Mouse (Mus musculus): Measurements from ENCODE around the gene Def8.
"Not testable (repeated sequence)": the region's sequence is repeated elsewhere in the genome, so short reads cannot be mapped to it uniquely, and the experiment has no call there.

Def8 gene

DNA sequence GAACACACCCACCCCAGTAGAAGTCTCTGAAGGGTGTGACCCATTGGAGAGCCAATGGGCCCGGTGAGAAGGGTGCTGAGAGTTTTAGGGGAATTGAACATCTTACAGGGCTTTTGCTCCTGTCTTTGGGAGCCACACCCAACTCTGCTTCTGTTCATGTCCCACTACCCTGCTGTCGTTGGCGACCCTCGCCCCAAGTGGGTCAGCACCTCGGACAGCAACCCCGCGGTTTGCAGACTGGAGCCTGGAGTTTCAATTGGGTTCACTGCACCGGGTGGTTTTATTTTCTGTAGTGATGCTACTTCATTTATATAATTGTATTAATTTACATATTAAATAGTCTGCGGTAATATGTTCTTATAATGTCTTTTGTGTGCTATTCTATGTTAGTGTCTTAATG, 9.1 kb upstream of the Def8 start:
- DNase-seq (ENCODE audit: low spot score in 2 of 2) = no peak

DNA sequence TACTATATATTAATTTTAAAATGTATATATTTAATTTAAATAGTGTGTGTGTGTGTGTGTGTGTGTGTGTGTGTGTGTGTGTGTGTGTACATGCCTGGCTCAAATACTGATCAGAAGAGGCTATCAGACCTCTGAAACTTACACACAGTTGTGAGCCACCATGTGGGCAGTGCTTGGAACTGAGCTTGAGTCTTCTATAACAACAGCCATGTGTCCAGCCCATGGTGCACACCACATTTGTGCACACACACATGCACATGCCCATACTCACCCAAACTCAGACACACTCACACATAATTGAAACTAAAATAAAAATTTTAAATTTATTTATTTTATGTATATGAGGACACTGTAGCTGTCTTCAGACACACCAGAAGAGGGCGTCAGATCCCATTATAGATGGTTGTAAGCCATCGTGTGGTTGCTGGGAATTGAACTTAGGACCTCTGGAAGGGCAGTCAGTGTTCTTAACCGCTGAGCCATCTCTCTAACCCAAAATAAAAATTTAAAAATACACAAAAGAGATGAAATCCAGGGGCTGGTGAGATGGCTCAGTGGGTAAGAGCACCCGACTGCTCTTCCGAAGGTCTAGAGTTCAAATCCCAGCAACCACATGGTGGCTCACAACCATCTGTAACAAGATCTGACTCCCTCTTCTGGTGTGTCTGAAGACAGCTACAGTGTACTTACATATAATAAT, 8.2 kb upstream of the Def8 start:
- DNase-seq (ENCODE audit: low spot score in 2 of 2) = not testable (repeated sequence)

DNA sequence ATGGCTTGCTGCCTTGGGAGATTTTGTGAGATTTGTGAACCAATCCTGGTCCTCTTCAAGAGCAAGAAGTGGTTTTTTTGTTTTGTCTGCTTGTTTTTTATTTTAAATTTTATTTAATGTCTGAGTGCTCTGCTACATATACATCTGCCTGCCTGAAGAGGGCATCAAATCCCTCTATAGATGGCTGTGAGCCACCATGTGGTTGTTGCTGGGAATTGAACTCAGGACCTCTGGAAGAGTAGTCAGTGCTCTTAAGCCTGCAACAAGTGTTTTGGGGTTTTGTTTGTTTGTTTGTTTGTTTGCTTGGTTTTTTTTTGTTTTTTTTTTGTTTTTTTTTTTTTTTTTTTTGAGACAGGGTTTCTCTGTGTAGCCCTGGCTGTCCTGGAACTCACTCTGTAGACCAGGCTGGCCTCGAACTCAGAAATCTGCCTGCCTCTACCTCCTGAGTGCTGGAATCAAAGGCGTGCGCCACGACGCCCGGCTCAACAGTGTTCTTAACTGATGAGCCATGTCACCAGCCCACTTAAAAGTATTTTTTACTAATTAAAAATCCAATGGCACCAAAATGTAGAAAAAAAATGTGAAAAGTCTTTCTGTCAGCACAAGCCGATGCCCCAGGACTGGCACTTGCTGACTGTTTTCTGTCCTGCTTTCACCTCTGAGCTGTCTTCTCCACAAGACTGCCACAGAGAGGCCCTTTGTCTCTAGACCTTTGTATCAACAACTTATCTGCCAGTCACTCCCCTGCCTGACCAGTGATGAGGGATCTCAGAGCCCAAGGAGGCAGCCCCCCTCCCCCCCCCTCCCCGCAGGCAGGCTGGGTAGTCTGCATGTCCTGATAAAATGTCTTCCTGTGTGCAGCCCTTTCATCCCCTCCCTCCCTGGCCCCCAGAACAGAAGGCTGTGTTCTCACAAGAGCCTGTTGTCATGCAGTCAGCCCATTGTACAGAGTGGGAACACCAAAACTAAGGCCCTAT, 7.1 kb upstream of the Def8 start:
- no peak for DNase-seq (ENCODE audit: low spot score in 2 of 2)

DNA sequence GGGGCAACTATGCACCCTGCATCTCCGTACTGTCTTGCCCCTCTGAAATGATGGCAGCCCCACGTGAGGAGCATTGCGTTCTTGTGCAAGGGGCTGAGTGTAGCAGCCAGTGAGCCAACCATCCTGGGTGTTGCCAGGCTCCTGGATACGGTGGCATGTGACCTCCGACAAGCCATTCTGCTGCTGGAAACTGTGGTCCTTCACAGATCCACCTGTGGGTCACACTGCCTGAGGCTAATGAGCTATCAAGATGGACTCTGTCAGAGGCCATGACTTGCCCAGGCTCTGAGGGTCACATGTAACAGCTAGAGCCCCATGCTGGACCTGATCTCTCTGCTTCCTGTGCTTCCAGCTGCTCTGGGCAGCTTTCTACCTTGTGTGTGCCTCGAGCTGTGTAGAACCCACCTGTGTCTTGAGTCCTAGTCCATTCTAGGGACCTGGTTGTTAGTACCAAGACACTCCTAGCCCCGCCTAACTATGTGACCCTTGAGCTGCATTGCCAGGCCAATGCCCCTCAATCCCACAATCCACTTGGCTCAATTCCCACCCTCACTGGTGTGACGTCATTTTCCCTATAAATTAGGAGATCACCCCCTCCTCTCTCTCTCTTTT, 6.3 kb upstream of the Def8 start:
- DNase-seq (ENCODE audit: low spot score in 2 of 2) = no peak

DNA sequence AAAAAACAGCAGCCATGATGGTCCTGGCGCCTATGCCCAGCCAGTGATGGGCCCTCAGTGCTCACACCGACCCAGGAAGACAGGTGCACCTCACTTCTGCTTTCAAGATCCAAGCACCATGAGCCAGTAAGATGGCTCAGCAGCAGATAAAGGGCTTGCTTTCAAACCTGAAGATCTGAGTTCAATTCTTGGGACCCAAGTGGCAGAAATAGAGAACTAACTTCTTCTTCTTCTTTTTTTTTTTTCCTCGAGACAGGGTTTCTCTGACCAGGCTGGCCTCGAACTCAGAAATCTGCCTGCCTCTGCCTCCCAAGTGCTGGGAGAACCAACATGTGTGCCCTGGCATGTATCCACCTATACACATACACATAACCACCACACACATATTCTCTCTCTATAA, 3.6 kb upstream of the Def8 start:
- no peak for DNase-seq (ENCODE audit: low spot score in 2 of 2)

DNA sequence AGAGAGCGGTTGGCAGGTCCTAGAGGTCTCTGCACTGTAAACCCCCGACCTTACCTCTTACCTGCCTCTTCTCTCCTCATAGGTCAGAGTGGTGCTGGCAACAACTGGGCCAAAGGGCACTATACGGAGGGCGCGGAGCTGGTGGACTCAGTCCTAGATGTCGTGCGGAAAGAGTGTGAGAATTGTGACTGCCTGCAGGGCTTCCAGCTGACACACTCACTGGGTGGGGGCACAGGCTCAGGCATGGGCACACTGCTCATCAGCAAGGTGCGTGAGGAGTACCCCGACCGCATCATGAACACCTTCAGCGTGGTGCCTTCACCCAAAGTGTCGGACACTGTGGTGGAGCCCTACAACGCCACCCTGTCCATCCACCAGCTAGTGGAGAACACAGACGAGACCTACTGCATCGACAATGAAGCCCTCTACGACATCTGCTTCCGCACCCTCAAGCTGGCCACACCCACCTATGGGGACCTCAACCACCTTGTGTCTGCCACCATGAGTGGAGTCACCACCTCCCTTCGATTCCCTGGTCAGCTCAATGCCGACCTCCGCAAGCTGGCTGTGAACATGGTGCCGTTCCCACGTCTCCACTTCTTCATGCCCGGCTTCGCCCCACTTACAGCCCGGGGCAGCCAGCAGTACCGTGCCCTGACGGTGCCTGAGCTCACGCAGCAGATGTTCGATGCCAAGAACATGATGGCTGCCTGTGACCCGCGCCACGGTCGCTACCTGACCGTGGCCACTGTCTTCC, 2.6 kb upstream of the Def8 start:
- no peak for DNase-seq (ENCODE audit: low spot score in 2 of 2)

DNA sequence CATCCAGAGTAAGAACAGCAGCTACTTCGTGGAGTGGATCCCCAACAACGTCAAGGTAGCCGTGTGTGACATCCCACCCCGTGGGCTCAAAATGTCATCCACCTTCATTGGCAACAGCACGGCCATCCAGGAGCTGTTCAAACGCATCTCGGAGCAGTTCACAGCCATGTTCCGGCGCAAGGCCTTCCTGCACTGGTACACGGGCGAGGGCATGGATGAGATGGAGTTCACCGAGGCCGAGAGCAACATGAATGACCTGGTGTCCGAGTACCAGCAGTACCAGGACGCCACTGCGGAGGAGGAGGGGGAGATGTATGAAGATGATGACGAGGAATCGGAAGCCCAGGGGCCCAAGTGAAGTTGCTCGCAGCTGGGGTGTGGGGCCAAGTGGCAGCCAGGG, 2.0 kb upstream of the Def8 start:
- DNase-seq (ENCODE audit: low spot score in 2 of 2) = no peak

DNA sequence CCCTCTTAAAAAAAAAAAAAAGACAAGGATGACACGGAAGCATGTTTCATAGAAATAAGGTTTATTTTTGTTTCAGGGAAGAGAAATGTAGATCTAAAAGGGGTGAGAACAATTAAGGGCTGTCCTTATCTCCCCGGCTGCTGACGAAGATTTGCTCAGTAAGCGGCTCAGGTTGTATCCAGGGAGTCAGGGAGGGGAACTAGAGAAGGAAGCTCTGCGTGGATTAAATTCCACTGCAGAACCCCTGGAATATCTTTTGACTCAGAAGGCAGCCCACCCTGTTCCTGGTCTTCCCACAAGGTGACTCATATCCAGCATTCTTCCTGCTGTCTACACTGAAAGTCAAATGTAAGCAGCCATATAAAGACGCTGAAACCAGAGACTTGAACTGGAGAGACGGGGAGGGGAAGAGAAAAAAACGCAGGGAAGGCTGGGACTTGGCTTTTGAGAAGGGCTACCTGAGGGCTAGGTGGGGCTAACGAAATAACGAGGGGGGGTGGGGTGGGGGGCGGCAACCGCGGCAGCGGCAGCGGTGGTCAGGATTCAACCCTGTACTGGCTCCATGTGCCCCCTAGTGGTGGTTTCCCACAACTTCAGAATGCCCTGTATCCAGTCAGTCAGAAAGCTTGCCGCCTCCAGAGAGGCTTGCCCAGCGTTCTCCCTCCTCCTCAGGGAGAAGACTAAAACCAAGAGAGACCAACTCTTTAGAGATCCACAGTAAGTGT, 1.1 kb upstream of the Def8 start:
- DNase-seq (ENCODE audit: low spot score in 2 of 2) = peak in 1 of 2 experiments; percentile 57

DNA sequence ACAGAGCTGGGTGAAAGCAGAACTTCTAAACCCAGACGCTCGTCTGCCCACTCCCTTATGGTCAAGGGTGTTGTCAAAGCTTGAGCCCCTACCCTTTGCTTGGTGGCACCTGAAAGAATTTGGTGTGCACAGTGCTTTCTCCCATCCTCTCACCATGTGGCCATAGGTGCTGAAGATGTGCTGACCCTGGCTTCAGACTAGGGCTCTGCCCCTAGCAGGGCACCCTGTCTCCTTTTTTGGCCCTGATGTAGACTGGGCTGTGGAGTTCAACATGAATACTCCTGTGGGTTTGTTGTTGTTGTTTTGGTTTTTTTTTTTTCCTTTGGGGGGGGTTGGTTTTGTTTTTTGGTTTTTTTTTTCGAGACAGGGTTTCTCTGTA, 557 bp upstream of the Def8 start:
- no peak for DNase-seq (ENCODE audit: low spot score in 2 of 2)

DNA sequence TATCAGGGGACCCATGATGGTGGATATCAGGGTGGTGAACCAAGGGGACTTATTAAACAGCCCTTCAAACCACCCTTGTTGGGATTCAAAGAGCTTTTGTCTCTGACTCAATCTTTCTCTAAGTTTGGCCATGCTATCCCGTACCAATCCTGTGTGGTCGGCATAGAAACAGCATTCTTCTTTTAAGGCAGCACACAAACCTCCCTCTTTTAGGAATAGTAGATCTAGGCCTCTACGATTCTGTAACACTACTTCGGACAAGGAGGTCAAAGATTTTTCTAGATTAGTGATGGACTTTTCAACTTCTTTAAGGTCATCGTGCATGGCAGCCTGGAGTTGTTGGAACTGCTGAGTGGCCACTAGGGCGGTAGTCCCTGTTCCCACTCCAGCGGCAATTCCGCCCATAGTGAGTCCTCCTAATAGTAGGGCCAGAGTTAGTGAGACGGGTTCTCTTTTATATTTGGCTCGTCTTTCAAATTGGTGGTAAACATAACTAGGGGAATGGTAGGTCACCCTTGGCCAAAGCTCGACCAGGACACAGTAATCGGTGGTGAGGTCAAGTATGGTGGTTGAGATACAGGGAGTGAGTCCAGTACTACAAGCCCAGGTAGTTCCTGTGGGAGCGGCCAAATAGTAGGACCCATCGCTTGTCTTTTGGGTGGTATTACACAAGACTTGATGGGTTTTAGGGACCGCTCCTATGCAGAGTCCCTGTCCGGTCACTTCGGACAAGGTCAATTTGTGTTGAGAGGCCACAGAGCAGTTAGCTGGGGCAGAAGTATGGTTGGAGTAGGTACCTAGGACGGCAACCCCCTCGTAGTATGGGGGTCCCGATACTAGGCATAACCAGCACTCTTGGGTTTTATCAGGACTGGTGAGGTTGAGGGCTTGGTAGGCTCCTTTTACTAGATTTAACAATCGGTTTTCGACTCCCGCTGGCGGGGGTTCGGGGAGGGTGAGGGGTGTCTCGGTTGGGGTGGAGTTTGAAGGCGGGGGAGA, 3.5 kb downstream of the Def8 start:
- no peak for DNase-seq (ENCODE audit: low spot score in 2 of 2)

DNA sequence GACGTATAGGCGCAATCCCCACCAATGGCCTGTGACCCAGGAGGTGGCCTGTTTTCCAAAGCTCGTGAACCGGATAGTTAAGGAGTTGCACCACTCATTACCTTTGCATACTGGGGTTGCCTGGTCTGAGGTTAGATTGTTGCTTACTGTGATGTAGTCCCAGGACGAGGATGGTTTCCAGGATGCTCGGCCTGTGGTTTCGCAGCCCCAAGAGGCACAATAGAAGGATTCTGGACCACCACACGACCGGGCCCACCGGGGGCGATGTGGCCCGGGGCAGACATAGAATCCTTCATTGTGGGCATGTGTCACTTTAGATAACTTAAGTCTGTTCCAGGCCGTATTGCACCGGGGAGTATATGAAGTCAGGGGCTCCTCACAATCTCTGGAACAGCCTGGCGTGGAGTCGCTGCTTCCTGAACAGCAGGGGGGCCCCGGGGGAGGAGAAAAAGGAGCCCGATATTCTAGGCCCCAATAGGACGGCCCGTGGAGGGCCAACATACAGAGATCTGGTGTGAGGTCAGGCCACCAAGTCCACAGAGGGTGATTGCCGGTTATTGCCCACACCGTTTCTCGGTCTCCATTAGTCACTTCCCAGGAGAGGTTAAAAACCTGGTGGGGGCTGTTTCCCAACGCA, 4.4 kb downstream of the Def8 start:
- no peak for DNase-seq (ENCODE audit: low spot score in 2 of 2)

DNA sequence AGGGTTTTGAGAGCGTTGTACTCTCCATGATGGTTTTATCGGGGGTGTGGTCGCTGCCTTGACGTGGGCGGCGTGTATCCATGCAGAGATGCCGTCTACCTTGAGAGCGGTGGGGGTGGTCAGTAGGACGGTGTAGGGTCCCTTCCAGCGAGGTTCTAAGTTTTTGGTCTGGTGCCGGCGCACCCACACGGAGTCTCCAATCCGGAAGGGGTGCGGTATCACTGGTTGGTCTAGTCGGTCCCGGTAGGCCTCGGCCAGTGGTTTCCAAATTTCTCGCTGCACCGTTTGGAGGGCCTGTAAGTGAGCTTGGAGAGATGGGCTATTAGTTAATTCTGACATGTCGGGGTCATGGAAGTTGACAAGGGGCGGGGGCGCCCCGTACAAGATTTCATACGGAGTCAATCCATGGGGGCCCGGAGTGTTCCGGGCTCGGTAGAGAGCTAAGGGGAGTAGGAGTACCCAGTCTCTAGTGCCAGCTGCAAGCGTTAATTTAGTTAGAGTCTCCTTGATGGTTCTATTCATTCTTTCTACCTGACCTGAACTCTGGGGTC, 5.1 kb downstream of the Def8 start:
- no peak for DNase-seq (ENCODE audit: low spot score in 2 of 2)

DNA sequence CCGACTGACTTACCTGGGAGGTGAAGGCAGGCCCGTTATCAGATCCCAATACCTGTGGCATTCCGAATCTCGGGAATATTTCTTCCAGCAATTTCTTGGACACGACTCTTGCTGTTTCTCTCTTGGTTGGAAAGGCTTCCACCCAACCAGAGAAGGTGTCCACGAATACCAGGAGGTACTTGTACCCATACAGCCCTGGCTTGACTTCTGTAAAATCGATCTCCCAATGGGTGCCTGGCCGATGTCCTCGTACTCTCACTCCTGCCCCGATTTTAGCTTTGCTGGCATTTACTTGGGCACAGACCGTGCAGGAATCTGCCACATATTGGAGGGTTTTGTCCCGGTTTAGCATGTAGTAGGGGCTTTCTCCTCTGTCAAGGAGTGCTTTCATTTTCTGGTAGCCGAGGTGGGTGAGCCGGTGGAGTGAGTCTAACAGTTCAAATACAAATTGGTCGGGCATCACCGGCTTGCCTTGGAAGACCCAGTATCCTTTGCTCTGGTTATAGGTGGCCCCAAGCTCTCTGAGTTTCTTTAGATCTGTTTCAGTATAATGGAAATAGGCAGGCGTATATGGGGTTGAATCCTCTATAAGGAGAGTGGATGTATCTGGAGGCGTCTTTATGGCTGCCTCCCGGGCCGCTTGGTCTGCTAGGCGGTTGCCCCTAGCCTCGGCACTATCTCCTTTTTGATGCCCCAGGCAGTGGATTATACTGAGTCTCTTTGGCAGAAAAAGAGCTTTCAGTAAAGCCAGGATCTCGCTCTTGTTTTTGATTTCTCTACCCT, 5.8 kb downstream of the Def8 start:
- no peak for DNase-seq (ENCODE audit: low spot score in 2 of 2)

DNA sequence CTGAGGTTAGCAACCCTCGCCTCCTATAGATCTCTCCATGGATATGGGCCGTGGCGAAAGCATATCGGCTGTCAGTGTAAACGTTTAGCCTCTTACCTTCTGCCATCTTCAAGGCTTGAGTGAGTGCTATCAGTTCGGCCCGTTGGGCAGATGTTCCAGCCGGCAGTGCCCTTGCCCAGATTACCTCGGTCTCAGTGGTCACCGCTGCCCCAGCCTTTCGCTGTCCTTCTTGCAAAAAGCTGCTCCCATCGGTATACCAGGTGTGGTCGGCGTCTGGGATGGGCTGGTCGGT, 6.3 kb downstream of the Def8 start:
- DNase-seq (ENCODE audit: low spot score in 2 of 2) = not testable (repeated sequence)

DNA sequence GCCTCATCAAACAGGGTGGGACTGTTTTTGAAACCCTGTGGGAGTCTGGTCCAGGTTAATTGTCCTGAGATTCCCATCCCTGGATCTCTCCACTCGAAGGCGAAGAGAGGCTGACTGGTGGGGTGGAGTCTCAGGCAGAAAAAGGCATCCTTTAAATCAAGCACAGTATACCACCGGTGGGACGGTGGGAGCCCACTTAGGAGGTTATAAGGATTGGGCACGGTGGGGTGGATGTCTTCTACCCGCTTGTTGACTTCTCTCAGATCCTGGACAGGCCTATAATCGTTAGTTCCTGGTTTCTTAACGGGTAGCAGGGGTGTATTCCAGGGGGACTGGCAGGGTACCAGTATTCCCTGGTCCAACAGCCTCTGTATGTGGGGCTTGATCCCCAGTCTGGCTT, 7.6 kb downstream of the Def8 start:
- not testable (repeated sequence) for DNase-seq (ENCODE audit: low spot score in 2 of 2)

DNA sequence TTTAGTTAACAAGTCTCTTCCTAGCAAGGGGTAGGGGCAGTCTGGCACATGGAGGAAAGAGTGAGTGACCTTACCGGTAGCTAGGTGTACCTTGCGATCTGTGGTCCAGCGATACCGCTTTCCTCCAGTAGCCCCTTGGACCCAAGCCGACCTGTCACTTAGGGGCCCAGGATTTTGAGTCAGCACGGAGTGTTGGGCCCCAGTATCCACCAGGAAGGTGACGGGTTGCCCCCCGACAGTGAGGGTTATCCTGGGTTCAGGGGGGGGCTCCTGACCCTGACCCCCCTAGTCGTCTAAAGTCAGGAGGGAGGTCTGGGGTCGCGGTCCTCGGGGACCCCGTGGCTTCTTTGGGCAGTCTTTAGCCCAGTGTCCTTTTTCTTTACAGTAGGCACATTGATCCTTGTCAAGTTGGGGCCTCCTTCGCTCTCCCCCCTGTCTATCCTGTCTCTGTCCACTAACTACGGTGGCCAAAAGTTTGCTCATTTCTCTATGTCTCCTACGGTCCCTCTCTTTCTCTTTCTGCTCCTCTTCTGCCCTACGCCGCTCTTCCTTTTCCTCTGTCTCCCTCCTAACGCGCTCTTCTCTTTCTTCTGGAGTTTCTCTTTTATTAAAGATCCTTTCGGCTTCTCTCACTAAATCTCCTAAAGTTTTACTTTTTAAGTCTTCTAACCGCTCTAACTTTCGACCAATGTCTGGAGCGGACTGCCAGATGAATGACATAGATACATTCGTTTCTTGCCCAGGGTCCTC, 8.5 kb downstream of the Def8 start:
- DNase-seq (ENCODE audit: low spot score in 2 of 2) = no peak

DNA sequence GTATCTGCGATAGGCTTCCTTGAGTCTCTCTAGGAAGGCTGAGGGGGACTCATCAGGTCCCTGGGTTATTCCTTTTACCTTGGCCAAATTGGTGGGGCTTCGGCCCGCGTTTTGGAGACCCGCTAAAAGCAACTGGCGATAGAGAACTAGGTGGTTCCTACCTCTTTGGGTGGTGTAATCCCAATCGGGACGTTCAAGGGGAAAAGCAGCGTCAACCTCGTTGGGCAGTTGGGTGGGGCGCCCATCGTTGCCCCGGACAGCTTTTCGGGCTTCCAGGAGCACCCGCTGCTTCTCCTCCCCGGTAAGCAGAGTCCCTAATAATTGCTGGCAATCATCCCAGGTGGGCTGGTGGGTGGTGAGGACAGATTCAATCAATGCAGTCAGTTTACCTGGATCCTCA, 9.1 kb downstream of the Def8 start:
- DNase-seq (ENCODE audit: low spot score in 2 of 2) = no peak
